Mouse (Mus musculus): ENCODE results near the gene Utrn.

The Utrn gene

DNA sequence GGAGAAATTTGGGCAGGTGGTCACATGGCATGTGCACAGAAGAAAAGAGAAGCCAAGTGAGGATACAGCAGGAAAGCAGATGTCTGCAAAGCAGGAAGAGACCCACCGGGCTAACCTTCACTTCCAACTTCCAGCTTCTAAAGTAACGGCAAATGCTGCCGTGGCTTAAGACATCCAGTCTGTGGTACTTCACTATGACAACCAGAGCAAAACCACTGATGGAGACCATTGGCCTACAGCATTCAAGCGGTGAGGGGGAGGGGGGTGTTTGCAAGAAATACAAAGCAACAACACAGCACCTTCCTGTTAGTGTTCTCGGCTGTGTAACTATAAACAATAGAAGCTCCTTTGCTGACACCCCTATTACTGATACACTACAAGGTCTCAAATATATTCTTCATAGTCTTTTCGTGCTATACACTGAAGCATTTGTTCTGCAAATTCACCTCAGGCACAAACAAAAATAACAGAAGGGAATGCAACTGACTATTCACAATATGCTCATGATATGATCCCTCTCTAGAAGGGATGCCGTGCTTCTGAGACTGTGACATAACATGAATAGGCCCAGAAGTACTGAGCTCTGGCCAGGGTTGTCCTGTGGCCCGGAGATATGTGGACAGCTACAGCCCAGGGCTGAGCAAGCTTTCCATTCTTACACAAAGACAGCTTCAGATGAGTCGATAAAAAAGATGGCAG, 530.0 kb downstream of the Utrn start:
- TF ChIP-seq GATA4 (IDR thresholded peaks at IDR 0.05; ENCODE audit: insufficient replicate concordance, low read length), result no peak
